Mouse (Mus musculus) inflammation-experienced regulatory T-cells (primary cell): ENCODE results near the gene Adamts15. TPM values are rescaled to one million over a fixed set of nuclear protein-coding genes. Genes with fewer than 3 reads are reported as not detected.

ENCODE experiments used
- polyA plus RNA-seq, 2 experiments: library from polyadenylated mRNA; unstranded; fragments of 100-300 nt; shearing (Covaris generic); gene quantifications; one replicate each; pipeline ENCODE4 v1.2.1; 2017

Adamts15 gene
- 1 to 10 TPM in 1 of 2 experiments, under 1 TPM in 1; 0.70 to 4.4 TPM for polyA plus RNA-seq

DNA sequence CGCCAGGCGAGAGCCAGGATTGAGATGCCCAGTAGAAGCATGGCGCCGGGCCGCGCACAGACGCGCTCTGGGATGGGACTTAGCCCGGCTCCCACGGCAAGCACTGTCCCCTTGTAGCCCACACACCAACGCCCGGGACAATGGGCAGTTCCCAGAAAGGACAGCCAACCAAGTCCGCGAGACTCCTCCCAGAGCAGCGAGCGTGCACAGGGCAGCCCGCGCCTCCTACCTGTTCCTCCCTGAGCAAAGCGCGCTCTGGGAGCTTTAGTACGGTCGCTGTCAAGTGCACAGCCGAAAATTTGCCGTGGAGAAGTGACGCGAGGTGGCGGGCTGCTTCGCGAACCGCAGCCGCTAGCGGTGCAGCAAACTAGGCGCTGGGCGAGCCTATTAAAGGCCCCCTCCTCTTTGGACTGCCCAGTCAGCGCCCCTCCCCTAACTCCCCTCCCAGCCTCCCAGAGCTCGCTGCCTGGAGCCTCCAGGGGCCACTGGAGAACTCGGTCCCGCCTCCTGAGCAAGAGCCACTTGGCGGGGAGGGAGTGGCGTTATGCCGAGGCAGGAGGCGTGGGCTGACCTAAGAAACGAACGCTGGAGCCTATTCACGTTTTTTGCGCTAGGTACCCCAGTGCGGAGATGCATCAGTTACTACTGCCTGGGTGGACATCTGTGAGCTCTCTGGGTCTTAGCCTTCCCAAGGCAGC, at the start of gene Adamts15:
Gene Adamts15, minus strand, starts transcription at position 256 of the 698 bp plus-strand sequence.

DNA sequence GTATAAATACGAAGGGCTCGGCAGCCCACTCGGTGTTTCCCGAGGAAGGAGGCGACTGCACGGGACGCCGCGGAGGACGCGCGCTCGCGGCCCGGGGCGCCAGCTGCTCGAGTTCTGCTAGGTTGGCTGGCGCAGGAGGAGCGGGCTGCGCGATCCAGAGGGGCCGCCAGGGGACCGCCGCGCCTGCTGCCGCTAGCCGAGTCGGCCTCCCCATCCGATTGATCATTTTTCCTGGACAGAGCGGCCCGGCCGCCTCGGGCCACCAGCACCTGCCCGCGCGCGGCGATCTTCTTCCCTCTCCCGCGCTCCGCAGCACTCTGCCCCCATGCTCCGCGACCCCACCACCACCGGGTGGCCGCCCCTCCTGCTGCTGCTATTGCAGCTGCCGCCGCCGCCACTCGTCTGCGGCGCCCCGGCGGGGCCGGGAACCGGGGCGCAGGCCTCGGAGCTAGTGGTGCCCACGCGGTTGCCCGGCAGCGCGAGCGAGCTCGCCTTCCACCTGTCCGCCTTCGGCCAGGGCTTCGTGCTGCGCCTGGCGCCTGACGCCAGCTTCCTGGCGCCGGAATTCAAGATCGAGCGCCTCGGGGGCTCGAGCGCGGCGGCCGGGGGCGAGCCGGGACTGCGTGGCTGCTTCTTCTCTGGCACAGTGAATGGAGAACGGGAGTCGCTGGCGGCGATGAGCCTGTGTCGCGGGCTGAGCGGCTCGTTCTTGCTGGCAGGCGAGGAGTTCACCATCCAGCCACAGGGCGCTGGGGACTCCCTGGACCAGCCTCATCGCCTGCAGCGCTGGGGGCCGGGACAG, 20.5 kb upstream of the Adamts15 start, which contains the start of gene Adamts8:
Gene Adamts8, plus strand, starts transcription at position 51 of the 802 bp plus-strand sequence.

Other genes starting within 250 kb of the Adamts15 start
- 1 to 10 TPM in 1 of 2 experiments, under 1 TPM in 1; 0.22 to 1.1 TPM for gene Adamts8, start 20.1 kb upstream of the Adamts15 start, polyA plus RNA-seq
- 10 to 100 TPM; 25.8 to 28.9 TPM for gene Zbtb44, start 108.2 kb upstream of the Adamts15 start, polyA plus RNA-seq
- 10 to 100 TPM; 12.9 to 23.1 TPM for gene St14, start 209.4 kb upstream of the Adamts15 start, polyA plus RNA-seq